Mouse (Mus musculus) gastrocnemius, postnatal 25 days (tissue): ENCODE measurements around the gene Dcaf17. TPM values are rescaled to one million over a fixed set of nuclear protein-coding genes. Genes with fewer than 3 reads are reported as not detected.
A peak's percentile ranks its signal among the peaks of the same experiment; 100 is the strongest.

Experiments
- DNase-seq: peaks from one replicate; pipeline ENCODE4 v3.0.0; 2022
- long read RNA-seq, 2 experiments: library from polyadenylated mRNA; stranded (forward); transcript quantifications; one replicate each; pipeline ENCODE4 v2.0.0; 2021
- total RNA-seq, 2 experiments: library from RNA; stranded (reverse); gene quantifications; 1 replicate in 1 of 2; 2 replicates in 1 of 2; pipeline ENCODE4 v1.2.3; 2021

Dcaf17 gene
- total RNA-seq = 1 to 10 TPM; 4.5 to 5.3 TPM
- long read RNA-seq, experiment 1, partial matches to known transcripts = 2 of 4 reads
- long read RNA-seq, experiment 1, other reads (novel, unspliced or antisense) = 1 of 4 reads
- long read RNA-seq, experiment 2, full-length matches to known transcripts = 2 of 5 reads
- long read RNA-seq, experiment 2, partial matches to known transcripts = 0 of 5 reads
- long read RNA-seq, experiment 2, other reads (novel, unspliced or antisense) = 3 of 5 reads

- peak; percentile 92 for DNase-seq
Observed at GRCm38 (mm10) chr2:71055300-71056114, at the start of gene Dcaf17, which contains the start of gene Mettl8. Gene Dcaf17 (plus strand): TSS chr2:71055328. Gene Mettl8 (minus strand): TSS chr2:71055583.

DNA sequence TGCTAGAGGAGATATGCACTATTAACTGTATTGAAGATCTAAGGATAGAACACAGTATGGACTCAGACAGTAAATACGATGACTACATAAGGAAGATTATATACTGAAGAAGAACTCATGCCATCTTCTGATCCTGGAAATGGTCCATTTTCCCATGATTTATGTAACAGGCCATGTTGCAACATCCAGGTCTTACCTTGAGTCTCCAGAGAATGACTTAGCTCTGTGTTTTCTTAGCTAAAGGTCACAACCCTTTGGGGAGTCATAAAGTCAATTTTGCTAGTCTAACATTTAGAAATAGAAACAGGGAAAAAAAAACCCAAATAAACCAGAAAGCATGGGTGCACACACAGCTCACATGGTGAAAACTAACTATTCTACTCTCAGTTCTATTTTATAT, 43.3 kb upstream of the Dcaf17 start:
- DNase-seq = no peak

- DNase-seq = no peak
Observed at GRCm38 (mm10) chr2:71013521-71013920, 41.6 kb upstream of the Dcaf17 start.

GRCm38 (mm10) chr2:71019277-71019676, 35.9 kb upstream of the Dcaf17 start:
- DNase-seq = no peak

DNA sequence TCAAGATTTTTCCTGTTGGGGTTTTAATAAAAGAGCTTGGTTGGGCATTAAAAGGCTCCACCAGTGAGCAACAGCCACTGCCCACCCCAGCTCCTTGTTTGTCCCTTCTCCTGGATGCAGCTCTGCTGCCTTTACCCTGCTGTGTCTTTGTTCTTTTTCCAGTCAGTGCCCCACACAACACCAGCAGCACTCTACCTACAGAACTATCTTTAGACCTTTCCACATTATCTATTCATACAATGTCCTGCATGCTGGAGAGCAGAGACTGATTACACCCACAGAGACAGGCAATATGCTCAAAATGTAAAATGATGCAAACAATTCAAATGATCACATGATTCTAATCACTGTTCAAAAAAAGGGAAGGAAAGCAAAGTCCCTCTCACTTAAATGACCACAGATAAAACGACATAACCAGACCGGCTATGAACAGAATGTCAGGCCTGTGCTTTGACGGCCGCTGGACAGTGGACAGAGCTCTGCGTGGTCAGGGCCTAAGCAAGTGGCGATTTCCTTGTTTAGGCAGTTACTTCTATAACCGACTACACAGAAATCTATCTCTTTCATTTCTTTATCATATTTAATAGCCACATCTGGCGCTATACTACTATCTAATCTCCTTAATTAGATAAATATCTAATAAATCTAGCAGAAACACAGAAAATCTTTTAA, 35.3 kb upstream of the Dcaf17 start:
- DNase-seq = no peak

DNA sequence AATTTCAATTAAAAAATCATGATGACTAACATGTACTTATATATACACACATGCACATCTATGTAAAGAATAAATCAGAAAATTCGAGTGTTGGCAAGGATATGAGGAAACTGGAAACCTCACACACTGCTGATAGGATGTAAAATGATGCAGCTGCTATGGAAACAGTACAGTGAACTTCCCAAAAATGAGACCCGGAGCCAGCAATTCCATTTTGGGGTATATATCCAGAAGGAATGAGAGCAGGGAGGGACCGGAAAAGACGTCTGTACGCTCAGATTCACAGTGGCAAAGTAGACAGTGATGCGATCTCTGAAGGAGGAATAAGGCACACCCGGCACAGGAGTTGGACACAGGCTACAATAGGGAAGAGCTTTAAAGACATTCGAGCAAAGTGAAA, 34.5 kb upstream of the Dcaf17 start:
- no peak for DNase-seq

DNA sequence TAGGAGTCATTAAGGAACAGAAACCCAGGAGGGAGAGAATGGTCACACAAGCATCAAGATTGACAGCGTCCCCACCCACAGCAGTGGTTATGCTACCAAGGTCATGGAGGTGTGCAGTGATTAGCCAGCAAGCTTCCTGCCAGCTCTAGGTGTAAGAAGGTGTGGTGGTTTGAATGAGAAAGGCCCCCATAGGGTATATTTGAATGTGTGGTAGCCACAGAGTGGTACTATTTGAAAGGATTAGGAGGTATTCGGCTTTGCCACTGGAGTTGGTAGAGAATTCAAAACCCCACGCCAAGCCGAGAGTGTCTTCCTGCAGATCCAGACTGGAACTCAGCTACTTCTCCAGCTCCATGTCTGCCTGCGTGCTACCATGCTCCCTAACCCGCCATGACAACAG, 32.1 kb upstream of the Dcaf17 start:
- no peak for DNase-seq

DNA sequence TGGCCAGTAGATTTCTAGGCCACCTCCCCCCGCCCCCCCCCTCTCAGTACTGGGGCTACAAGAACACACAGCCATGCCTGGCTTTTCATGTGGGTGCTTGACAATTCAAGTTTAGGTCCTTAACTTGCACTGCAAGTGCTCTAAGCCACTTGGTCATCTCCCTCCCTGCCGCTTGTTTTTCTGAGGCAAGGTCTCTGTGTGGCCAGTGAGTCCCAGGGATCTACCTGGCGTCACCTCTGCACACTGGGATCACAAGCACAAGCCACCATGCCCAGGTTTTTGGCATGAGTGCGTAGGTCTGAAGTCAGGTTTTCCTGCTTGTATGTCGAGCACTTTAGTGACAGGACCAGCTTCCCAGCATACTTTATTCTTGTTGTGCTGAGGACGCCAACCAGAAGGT, 31.1 kb upstream of the Dcaf17 start:
- no peak for DNase-seq

DNA sequence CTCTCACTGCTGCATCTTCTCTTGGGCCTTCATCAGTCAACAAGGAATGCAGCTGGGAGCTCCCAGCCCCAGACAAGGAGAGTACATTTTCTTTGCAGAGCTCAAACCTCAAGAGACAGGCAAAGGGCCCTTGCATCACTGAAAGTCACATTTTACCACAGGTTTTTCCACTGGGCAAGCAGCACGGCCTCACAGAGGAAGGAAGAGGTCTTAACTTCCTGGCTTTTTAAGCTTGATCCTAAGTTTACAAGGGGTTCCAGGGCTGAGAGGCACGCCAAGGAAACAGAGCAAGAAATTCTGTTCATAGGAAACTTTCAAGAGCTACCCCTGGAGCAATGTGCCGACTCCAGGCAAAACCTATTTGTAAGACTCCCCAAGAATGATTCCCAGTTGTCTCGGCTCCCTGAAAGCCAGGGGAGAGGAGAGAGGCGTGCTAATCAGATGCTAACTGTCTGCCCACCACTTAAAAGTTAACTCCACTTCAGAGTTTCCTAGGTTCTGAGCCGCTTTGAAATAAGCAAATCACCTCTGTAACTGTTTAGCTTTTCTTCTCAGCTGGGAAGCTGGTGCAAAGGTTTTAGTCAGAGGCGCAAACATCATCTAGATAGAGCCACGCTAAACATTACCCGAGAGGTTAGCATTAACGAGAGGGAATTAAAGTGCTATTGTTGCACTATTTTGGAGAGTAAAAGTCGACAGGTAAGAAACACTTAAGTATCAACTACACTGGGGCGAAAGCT, 29.4 kb upstream of the Dcaf17 start:
- no peak for DNase-seq

DNA sequence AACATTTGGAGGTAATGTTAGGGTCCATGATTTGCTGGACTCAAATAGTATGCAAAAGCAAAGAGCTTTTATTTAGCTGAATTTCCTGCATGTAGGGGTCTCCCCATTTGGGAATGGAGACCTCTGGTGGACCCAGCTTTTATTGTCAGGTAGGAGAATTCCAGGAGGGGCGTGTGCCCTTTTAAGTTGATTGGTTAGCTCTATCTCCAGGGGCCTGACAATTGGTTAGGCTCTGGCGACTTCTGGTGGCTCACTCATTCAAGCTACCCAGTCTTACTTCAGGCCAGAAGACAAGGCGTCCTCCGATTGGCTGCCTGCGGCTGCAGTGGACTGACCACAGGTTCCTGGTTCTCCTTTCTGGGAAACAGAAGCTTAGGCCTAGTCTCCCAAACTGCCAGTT, 28.3 kb upstream of the Dcaf17 start:
- DNase-seq = no peak

DNA sequence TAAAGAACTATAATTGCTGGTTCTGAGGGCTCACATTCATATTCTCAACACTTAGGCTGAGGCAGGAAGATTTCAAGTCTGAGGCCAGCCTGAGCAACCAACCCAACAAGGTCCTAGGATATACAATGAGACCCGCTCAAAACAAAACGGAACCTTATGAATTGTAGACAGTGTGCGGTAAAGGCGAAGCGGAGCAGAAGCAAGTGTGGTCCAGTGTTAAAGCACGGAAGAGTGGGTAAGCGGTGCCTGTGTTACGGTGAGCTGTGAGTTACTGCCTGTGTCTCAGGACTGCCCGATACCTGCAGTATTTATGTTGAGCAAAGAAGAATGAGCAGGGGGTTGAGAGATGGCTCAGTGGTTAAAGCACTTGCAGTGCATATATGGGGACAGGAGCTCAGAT, 27.5 kb upstream of the Dcaf17 start:
- DNase-seq = no peak

DNA sequence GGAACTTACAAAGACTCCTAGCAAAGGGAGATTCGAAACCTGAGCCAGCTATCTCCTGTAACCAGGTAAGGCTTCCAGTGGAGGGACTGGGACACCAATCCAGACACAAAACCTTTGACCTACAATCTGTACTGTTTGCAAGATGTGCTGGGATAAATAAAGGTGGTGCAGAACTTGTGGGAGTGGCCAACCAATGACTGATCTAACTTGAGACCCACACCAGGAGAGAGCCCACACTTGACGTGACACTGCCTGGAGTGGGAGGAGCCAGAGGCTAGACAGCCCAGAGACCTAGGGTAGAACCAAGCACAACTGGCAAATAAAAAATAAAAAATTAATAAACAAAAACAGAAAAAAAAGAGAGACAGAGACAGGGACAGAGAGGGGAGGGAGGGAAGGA, 24.5 kb upstream of the Dcaf17 start:
- DNase-seq = no peak

GRCm38 (mm10) chr2:71031973-71032794, 22.9 kb upstream of the Dcaf17 start:
- DNase-seq = no peak

- no peak for DNase-seq
Observed at GRCm38 (mm10) chr2:71033014-71033413, 22.1 kb upstream of the Dcaf17 start.

DNA sequence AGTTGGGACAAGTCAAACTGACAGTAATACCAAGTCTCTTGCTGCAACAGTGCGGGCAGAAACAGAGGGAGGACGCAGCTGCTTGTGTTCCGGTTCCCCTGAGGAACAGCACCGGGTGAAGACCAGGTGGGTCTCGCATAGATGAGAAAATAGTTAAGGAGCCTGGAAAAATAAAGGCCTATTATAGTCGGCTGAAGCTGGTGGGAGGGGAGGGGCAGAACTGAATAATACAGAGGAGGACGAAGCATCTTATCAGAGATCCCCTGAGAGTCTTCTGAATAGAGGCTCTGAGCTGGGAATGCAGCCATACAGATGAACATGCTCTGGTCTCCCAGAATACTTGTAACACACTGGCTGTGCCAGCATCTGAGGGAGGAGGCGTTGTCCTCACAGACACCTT, 21.1 kb upstream of the Dcaf17 start:
- no peak for DNase-seq

DNA sequence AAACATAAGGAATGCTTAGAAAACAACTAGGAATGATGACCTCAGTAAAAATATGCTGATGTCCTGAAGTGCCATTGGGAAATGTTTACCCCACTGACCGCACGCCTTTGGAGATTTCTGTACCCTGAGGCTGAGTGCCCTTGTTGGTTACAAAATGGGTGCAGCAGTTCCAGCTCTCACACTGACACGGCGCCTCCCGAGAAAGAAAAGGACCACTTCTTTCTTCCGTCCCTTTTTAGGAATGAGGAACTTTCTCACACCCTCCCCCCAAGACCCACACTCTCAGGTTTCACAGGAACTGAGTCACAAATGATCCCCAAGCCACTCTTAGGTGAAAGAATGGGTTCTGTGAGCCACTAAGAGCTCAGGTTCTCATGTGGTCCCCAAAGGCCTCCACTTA, 17.7 kb upstream of the Dcaf17 start:
- no peak for DNase-seq

DNA sequence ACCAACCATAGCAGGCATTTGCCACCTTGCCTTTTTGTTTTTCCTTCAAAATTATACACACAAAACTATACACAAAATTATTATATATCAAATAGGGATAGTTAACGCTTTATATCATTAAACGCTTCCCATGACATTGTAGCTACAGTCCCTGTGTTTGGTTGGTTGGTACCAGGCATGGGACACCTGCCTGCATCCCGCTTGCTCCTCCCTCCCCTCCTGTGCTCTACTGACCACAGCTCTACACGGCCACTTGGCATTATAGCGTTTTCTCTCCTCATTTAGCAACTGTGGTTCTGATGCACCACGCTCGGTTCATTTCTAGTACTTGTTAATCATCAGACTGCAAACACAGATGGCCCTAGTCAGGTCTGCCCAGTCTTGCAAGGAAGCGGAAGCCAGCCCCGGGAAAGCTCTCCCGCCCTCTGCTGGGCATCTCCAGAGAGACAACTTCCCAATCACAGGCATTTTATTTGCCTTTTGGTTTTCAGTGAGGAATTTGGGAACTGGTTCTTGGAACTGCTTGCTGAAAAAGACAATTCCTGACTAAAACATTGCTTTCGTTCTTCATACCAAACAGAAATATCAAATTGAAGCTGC, 15.5 kb upstream of the Dcaf17 start:
- DNase-seq = peak; percentile 63

DNA sequence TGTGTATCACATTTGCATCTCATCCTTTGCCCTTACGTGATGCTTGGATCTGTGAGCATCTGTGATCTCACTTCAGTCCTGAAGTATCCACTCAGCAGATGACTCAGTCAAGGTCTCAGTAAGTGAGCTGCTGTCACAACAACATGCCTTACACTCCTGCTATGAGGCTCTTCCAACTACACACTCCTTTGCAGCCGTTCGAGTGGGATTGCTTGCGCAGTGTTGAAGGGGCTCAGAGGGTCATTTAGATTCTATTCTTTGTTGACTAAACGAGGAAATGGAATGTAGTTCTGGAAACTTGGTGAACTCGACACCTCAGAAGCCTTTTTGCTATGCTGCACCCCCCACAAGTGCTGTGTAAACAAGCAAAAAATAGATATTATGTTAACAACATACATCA, 9.0 kb upstream of the Dcaf17 start:
- DNase-seq = no peak

- DNase-seq = no peak
Observed at GRCm38 (mm10) chr2:71046751-71047320, 8.3 kb upstream of the Dcaf17 start.

DNA sequence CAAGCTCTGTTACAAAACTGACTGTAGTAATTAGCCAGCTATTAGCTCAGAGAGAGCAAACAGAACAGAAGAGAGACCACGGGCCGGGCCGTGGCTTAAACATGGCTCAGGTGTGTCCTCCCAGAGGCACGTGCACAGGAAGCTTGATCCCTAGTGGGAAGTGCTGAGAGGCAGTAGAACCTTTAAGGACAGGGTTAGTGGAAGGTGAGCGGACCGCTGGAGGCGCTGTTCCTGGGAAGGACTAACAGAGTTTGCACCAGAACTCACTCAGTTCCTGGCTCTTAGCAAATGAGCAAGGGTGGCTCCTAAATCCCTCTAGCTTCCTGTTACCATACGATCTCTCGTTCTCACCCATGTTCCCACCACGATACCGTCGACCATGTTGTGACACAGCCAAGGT, 6.2 kb upstream of the Dcaf17 start:
- DNase-seq = no peak

- no peak for DNase-seq
Observed at GRCm38 (mm10) chr2:71050511-71050910, 4.6 kb upstream of the Dcaf17 start.
